Mouse (Mus musculus) T-helper 1 cell (primary cell): ENCODE measurements around the gene Ctso.

Experiments used
- in situ Hi-C: fragments of 300-600 bp; cut with MboI, MseI; formaldehyde crosslinking; loops from one replicate; pipeline ENCODE4 v1.15.1; 2025; ENCODE audit warnings: high pct_unique_total_duplicates

Ctso gene

DNA sequence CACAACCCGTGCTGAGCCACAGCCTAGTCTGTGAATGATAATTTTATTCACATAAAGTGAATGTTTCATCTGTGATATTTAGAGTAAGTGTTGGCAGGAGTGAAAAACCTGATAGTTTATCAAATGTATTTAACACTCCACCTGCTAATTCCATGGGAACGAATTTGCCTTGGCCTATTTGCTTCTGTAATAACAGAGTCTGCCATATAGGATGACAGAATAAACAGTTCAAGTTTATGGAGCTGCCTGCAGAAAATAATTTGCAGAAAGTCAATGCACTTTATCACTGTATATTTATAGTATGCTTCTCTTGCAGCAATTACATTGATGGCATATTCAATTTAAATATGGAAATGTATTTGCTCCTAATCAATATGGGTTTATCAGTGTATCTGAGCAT is 19.4 kb downstream of the Ctso start:
- in situ Hi-C loops: no loop called here

DNA sequence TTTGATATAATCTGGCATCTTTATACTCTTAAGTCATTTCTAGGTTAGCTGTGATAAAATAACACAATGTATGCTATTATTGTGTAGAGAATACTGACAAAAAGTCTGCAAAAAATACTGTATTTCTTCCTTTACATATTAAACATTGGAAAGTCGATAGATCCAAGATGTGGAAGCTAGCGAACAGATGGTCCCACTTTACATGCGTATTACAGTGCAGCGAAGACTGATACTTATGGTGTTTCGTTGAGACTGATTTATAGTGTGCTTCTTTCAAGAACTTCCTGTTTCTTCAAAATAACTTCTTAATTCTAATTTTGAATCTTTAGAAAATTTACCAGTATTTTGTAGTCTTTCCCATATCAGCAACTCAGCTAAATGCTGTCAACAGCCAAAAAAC is 25.1 kb downstream of the Ctso start:
- in situ Hi-C loops: no loop called here

DNA sequence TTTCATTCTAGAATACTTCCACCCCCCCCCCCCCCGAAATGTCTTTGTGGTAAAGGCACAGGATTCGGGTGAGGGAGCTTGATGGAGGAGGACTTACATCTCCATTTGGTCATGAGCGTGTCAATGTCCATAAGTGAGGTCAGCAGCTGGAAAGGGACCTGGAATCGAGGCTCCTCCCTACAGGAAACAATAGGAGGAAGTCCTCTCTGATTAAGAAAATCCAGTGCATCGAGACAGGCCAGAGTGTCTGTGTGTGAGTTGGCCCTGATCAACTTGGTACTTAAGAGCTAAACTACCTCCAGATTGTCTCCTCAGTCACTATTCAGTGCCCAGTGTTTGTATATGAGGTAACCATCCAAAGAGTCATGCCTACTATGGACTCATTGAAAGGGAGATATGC is 28.9 kb downstream of the Ctso start:
- in situ Hi-C loops: no loop called here

DNA sequence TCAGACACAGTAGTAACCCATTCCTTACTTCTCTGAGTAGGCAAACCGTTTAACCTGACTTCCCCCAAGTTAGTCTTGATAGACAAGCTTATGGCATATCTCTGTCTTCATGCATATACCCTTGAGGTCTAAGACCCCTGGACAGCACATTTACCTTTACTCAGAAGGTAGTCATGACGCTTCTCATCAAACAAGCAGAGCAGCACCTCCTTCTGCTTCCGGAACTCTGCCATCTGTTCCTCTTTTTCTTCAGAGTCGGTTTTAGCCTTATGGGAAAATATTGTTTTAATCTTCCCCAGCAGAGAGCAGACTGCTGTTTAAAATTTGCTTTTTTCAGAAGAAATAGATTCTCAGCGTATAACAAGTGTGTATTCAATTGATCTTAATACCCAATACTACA is 31.4 kb downstream of the Ctso start:
- in situ Hi-C loops: no loop called here

DNA sequence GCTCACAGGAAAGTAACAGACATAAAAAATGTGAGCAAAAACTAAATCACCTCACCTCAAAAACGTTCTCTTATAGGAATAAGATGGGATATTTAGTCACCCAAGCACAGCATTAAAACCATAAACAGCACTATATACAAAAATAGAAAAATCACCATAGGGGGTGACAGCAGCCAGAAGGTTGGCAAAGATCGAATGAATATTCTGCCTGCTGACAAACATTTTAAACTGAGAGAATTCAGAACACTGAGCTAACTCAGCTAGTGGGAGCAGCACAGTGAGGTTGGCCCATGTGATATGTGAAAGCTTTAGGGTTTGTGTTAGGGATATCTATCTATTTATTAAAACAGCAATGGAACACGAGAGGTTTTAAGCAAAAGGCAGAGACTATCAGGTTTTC is 32.2 kb downstream of the Ctso start:
- in situ Hi-C loops: no loop called here

DNA sequence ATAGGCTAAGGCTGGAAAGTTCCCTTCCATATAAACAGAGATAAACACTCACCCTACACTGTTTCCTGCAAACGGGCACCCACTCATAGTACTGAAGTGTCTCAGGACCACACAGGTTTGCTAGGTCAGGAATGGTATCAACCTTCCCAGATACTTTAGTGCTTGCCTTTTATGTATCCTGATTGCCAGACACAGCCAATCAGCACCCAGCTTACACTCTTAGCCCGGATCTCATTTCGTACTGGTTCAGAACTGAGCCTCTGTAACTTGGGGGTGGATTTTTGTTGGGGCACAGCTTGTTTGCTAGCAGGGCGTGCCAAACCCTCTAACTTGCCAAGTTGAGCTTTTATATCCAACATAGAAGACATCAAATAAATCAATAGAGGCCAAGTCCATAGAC is 43.2 kb downstream of the Ctso start:
- in situ Hi-C loops: no loop called here

DNA sequence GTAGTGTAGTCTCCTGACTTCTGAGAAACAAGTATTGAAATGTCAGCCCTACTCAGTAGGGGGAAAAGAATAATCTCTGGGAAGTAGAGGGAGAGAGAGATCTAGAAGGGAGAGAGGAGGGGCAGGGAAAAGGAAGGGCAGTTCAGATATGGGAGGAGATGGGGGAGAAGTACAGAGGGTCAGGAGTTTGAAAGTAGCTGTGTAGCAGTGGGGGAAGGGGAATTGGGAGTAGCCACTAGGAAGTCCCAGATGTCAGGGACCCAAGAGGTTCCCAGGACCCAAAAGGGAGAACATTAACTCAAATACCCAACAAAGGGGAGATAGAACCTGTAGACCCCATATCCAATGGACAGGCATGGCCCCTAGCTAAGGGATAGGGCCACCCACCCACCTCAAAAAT is 43.7 kb downstream of the Ctso start, which contains the start of gene Tdo2:
Gene Tdo2, minus strand, starts transcription at position 101 of the 400 bp plus-strand sequence.
- in situ Hi-C loops: no loop called here

DNA sequence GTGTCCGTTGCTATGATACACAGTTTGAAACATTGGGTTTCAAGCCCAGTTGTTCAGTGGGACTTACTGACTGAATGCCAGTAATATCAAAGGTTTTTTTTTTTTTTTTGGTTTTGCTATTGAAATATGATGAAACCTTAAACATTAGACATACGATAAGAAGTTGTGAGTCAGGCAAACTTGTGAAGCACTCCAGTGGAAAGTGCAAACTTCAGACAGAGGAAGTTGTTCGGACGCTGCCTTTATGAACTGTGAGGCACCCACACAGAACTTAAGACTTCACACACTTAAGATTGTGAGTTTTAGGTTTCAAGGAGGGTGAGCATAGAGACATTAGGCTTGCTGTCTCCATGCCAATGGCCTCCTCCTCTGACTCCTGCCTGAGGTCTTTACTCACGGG is 49.2 kb downstream of the Ctso start:
- in situ Hi-C loops: no loop called here

DNA sequence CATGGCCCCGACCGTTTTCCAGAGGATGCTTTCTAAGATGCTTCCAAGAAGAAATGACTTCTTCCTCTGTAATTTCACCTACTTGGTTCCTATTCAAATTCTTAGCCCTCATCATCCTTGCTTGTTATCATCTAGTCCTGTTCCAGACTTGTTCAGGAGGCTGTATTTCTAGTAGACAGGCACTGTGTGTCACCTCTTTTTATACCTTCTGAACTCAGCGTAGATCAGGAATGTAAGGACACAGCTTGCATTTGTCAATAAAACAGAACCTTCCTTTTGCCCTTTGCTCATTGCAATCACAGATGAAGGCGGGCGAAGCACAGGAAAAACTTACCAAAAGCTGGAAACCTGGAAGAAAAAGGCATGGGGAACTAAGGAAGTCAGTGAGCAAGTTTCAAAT is 49.6 kb downstream of the Ctso start, which contains the start of gene Asic5:
Gene Asic5, plus strand, starts transcription at position 301 of the 400 bp plus-strand sequence.
- in situ Hi-C loops: no loop called here

DNA sequence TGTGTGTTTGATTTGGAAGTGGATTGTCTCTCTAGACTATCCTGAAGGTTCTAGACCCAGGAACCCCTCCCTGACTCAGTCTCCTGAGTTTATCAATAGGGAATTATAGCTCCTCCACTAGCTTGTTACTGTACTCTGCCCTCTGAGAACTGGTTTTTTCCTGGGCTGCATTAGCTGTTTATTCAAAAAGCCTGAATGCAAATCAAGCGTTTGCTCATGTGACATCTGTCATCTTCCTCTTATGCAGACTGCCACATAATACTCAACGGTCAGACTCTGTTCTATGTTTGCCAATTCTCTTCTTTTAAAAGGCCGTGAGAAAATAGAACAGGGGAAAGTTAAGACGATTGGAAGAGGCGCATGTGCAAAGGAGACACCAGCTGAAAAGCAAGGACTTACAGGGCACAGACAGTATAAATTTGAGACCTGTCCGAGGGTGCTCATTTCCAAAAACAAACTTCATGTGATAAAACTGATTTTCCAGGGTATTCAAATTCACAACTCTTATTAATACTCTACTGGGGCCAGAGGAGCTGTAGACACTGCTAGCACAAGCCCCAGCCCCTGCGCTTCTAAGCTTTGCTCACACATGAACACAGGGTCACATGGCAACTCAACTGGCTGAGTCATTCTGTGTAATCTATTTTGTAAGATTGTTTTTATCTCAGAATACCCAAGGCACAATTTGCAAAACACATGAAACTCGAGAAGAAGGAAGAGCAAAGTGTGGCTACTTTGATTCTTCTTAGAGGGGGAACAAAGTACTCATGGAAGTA is 50.9 kb downstream of the Ctso start:
- in situ Hi-C loops: no loop called here

DNA sequence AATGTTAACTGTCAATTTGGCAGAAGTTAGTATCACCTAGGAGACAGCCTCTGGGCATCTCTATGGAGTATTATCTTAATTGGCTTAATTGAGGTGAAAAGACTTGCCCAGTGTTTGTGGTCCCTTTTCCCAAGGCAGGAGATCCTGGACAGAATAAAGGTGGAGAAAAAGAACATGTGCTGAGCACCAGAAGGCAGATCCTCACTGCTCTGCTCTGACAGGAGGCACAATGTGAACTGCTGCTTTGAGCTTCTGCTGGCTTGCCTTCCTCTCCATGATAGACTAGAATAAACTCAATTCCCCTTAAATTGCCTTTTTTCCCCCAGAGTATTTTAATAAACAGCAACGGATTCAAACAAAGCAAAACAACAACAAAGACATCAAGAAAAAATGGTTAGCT is 52.7 kb downstream of the Ctso start:
- in situ Hi-C loops: no loop called here

DNA sequence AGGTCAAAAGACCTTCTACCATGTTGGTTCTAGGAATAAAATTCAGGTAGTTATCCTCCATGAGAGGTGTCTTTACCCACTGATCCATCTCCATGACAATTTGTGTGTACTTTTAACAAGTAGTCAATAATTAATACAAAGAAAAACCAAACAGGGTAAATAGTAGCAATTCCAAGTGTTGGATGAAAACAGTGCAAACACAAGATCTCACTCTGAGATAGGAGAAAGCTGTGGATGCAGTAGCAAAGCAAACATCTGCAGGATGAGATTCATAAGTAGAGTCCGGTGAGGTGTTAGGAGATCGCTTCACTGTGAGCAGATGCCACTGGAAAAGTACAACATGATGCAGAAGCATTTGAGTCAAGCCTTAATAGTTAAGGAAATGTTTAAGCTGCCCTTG is 53.7 kb downstream of the Ctso start:
- in situ Hi-C loops: no loop called here

DNA sequence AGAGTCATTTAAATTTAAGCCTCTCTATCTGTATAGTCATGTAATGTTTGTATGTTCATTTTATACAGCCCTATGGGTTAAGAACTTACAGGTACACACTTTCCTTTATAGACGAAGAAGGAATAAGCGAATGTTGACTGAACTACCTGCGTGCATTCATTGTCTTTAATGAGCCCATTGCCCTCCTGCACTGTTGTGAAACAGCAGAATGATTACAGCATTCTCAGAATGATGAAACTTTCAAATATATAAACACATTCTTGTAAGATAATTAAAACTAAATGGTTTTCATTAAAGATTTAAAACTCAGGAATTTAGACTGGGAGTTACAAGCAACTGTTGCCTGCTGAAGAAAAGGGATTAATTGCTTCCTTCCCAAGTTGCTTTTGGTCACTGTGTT is 55.2 kb downstream of the Ctso start:
- in situ Hi-C loops: no loop called here

DNA sequence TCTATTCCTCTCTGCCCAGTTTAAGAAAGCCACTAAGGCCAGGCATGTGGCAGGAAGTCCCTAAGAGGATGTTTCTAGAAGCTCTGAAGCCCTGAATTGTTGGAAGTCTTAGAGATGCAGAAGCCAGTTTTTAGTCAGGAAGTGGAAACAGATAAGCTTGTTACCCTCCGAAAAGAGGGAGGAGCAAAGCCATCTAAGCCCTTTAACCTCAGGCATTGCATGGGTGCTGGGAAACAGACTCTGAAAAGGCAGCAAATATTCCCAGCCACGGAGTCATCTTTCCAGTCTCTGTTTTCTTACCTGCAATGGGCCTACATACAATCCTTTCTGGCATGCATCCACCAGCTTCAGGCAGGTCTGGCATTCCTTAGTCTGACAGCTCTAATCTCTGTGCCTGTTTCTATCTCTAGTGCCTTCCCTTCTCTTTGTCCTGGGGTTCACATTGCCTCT is 57.3 kb downstream of the Ctso start:
- in situ Hi-C loops: no loop called here

DNA sequence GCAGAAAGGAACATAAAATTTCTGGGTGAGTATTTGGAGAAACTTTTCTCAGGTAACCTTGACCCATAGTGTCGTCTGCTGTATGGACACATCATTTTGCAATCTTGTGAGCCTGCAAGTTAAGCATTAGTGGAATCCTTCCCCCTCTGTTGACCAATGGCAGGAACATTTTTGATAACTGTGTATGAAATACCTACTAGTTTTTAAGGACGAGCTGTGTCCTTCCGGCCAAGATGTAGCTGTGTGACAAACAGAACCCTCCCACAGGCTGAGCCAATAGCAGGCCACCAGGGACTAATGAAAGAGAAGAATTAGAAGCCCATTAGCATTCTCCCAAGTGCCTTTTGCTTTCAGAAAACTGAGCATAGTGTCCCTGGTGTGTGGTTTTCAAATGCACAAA is 58.1 kb downstream of the Ctso start:
- in situ Hi-C loops: no loop called here

DNA sequence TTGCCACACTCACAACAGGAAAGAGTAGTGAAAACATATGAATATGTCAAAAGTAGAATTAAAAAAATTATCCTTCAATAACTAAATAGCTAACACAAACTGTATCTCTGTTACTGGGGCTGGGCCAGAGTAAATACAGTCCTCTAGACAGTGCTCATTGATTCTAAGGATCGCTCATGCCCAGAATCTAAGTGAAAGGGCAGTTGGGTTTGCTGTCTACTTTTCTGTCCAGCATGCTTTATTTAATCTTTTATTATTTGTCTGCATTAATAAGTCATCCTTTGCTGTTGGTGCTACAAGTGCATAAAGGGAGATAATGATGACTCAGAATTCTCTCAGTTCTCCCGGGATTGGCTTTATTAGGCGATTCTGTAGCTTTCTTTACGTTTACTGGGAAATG is 63.0 kb downstream of the Ctso start:
- in situ Hi-C loops: no loop called here

DNA sequence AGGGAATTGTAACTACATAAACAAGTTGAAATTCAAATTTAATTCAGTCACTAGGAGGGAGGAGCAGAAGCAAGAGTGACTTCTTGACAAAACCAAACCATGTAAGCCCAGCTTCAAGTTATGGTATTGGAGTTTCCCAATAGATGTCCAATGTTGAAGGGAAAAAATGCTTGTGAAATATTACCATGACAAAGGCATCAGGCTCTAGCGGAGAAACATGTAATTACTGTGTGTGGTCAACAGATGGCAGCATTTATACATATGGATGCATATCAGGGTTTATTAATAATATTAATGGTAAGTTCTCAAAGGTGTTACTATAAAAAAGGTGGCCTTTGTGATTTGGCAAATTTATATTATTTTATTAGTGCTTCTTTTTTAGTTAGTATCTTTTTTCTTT is 63.6 kb downstream of the Ctso start:
- in situ Hi-C loops: no loop called here
